Mouse (Mus musculus): ENCODE results near the gene Kmt2a.

- TF ChIP-seq CEBPB (IDR thresholded peaks at IDR 0.05; ENCODE audit: insufficient read depth, poor library complexity, severe bottlenecking) (no peak), MYOD1 (IDR thresholded peaks at IDR 0.05; ENCODE audit: control insufficient read depth in 1 of 3, insufficient read length in 2 of 3, low read depth in 2 of 3) (no peak), POLR2A (IDR thresholded peaks at IDR 0.05; ENCODE audit: insufficient read length, low read depth) (no peak), POLR2AphosphoS2 (IDR thresholded peaks at IDR 0.05; ENCODE audit: insufficient read length, low read depth) (no peak)
Measured at GRCm38 (mm10) chr9:44814179-44814578, 66.9 kb downstream of the Kmt2a start.
